Mouse (Mus musculus): ENCODE results near the gene Dhrs3. TPM values are rescaled to one million over a fixed set of nuclear protein-coding genes. Genes with fewer than 3 reads are reported as not detected.

Gene Dhrs3
- polyA plus RNA-seq (2017; shearing (Covaris generic)): 1.4 TPM

DNA sequence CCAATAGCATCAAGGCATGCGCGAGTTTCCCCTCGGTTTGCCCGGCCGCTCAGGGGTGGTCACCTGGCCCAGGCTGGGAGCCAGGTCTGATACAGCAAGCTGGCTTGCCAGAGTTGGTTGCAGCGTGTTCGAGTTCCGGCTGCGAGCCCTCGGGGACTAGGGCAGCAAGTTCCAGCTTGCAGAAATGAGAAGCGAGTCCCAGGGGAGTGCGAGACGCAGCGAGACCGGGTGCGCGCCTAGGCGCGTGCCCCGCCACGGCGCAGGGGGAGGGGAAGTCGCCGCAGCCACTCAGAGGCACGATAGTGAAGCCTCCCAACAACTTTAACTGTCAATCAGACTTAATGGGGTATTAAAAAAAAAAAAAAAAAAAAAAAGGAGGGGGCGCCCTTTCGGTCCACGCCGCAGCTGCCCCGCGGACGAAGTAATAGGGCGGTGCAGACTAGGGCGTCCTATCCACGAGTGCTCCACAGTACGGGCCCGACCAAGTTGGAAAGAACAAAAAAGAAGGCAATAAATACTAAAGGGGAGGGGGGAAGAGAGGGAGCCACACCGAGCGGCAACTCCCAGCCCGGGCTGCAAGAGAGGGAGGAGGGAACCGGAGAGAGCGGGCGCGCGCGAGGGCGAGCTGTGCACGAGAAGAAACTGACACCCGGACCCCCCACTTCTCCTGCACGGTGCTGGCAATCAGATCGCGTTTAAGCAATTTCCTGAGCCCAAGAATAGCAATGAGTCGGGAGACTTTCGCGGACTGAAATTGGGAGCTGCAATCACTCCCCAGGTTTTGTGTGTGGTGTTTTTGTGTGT is at the start of gene Dhrs3:
Gene Dhrs3 (plus strand): TSS at position 695 of the 804 bp plus-strand sequence.

Other genes starting within 250 kb of the Dhrs3 start
- gene Gm436, start 206.5 kb upstream of the Dhrs3 start, polyA plus RNA-seq (2017; shearing (Covaris generic)): not detected
- not detected for gene Gm13178, start 171.4 kb upstream of the Dhrs3 start, polyA plus RNA-seq (2017; shearing (Covaris generic))
- not detected for gene Gm438, start 106.2 kb upstream of the Dhrs3 start, polyA plus RNA-seq (2017; shearing (Covaris generic))

Measured in naive thymus-derived CD4-positive, alpha-beta T cell, adult 5 months (primary cell).